Mouse (Mus musculus) embryonic facial prominence, embryonic 12.5 days (tissue): ENCODE measurements around the gene Atp2c2. TPM values are rescaled to one million over a fixed set of nuclear protein-coding genes. Genes with fewer than 3 reads are reported as not detected.
A peak's percentile ranks its signal among the peaks of the same experiment; 100 is the strongest.

Experiments used
- ATAC-seq: fragments of 200-750 bp; cut with Nextera tagmentation; 2 replicates; pipeline ENCODE4 v1.8.0; 2017; ENCODE audit not compliant: insufficient number of reproducible peaks, insufficient read depth, low FRiP score, low TSS enrichment
- H3K27ac ChIP-seq: fragments of 300-500 bp; sonication (generic); 2 replicates; pipeline ENCODE4 v1.5.1; 2016; ENCODE audit warnings: mild to moderate bottlenecking
- H3K27me3 ChIP-seq: fragments of 300-500 bp; sonication (generic); 2 replicates; pipeline ENCODE4 v1.6.1; 2016; ENCODE audit warnings: mild to moderate bottlenecking, moderate library complexity
- H3K36me3 ChIP-seq: fragments of 300-500 bp; sonication (generic); 2 replicates; pipeline ENCODE4 v1.6.1; 2016; ENCODE audit warnings: mild to moderate bottlenecking
- H3K4me1 ChIP-seq: fragments of 300-500 bp; sonication (generic); 2 replicates; pipeline ENCODE4 v1.6.1; 2016
- H3K4me2 ChIP-seq: fragments of 300-500 bp; sonication (generic); replicated peaks from 2 replicates; pipeline ENCODE4 v1.6.1; 2016; ENCODE audit warnings: mild to moderate bottlenecking, moderate library complexity
- H3K4me3 ChIP-seq: fragments of 300-500 bp; sonication (generic); 2 replicates; pipeline ENCODE4 v1.5.1; 2016; ENCODE audit warnings: mild to moderate bottlenecking
- H3K9ac ChIP-seq: fragments of 300-500 bp; sonication (generic); 2 replicates; pipeline ENCODE4 v1.6.1; 2016; ENCODE audit warnings: mild to moderate bottlenecking, moderate library complexity
- H3K9me3 ChIP-seq: fragments of 300-500 bp; sonication (generic); 2 replicates; pipeline ENCODE4 v1.6.1; 2016; ENCODE audit warnings: mild to moderate bottlenecking, moderate library complexity
- WGBS: fragments of 180-500 bp; shearing (Covaris S2); methylation state at CpG from one replicate; pipeline ENCODE4 v1.1.7; 2016; 5-methylcytosine and 5-hydroxymethylcytosine counted together
- polyA plus RNA-seq: library from polyadenylated mRNA; unstranded; fragments of >200 nt; fragmentation: Nextera tagmentation; extraction: Ambion mirVana; gene quantifications from 2 replicates; pipeline ENCODE4 v1.2.1, GENCODE M21; 2016

Gene Atp2c2
- polyA plus RNA-seq, 1 experiment from 2014 or later, result 1.9 TPM

GRCm38 (mm10) chr8:119755238-119756146, 55.7 kb downstream of the Atp2c2 start:
- peak; percentile 39; the same call in 1 of the 2 replicates for ATAC-seq
- Histone ChIP-seq H3K27ac (no peak overlapping the region), H3K4me3 (peak overlapping the region; percentile 25), H3K4me2 (peak overlapping the region; percentile 42), H3K36me3 (no peaks in the 10 kb centered on the region), H3K27me3 (no peaks in the 10 kb centered on the region), H3K4me1 (peaks cover 9% of the 10 kb centered on the region), H3K9ac (no peak overlapping the region; the same call in 1 of the 2 replicates), H3K9me3 (no peaks in the 10 kb centered on the region)
- WGBS, result 17% methylated on average over 28 of the region's 28 CpGs

- Histone ChIP-seq H3K9me3 (no peaks in the 10 kb centered on the region), H3K4me1 (peaks cover 9% of the 10 kb centered on the region), H3K4me2 (peak overlapping the region; percentile 42), H3K36me3 (0 out of 2 replicates have a peak, but pooled peaks cover 4% of the 10 kb centered on the region), H3K27me3 (no peaks in the 10 kb centered on the region), H3K27ac (no peak overlapping the region), H3K9ac (no peak overlapping the region), H3K4me3 (peak overlapping the region; percentile 25; the same call in 1 of the 2 replicates)
- no peak for ATAC-seq
- WGBS, result 60% methylated on average over 2 of the region's 2 CpGs
Measured at GRCm38 (mm10) chr8:119756147-119756461, 56.3 kb downstream of the Atp2c2 start.

DNA sequence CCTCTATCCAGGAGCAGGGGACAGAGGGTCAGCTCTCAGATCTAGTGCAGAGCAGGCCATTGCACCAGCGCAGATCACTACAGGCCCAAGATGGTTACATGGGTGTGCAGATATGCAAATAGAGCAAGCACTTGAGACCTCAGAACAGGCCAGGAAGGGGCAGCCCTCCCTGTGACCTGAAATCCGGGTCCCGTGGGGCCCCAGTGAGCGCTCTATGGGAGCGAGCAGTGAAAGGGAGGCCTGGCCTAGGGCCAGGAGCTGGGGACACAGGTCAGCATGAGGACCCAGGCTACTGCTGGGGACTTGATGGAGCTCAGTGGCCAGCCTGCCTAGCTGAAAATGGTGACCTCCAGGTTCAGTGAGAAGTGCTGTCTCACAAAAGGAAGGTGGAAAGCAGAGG, 56.7 kb downstream of the Atp2c2 start:
- 62% methylated on average over 5 of the region's 5 CpGs for WGBS
- Histone ChIP-seq H3K4me1 (peaks cover 9% of the 10 kb centered on the region), H3K9me3 (no peaks in the 10 kb centered on the region), H3K9ac (no peak overlapping the region), H3K27ac (no peak overlapping the region), H3K27me3 (no peaks in the 10 kb centered on the region), H3K4me3 (no peak overlapping the region), H3K4me2 (no peak overlapping the region), H3K36me3 (0 out of 2 replicates have a peak, but pooled peaks cover 4% of the 10 kb centered on the region)
- ATAC-seq, result no peak

- no peak overlapping the region for H3K4me2 ChIP-seq
- no peak overlapping the region for H3K4me3 ChIP-seq
- H3K27me3 ChIP-seq, result no peaks in the 10 kb centered on the region
- no peak overlapping the region for H3K27ac ChIP-seq
- no peak overlapping the region for H3K9ac ChIP-seq
- H3K9me3 ChIP-seq, result no peaks in the 10 kb centered on the region
- no peak for ATAC-seq
- H3K36me3 ChIP-seq, result peaks cover 11% of the 10 kb centered on the region; the same call in 1 of the 2 replicates
- 89% methylated on average over 11 of the region's 11 CpGs for WGBS
- H3K4me1 ChIP-seq, result no peaks in the 10 kb centered on the region
Measured at GRCm38 (mm10) chr8:119761692-119762091, 61.9 kb downstream of the Atp2c2 start.

GRCm38 (mm10) chr8:119762226-119763220, 62.7 kb downstream of the Atp2c2 start:
- Histone ChIP-seq H3K27ac (no peak overlapping the region), H3K4me1 (no peaks in the 10 kb centered on the region), H3K4me3 (no peak overlapping the region), H3K4me2 (no peak overlapping the region), H3K9me3 (no peaks in the 10 kb centered on the region), H3K27me3 (no peaks in the 10 kb centered on the region), H3K36me3 (peaks cover 18% of the 10 kb centered on the region; the same call in 1 of the 2 replicates), H3K9ac (no peak overlapping the region)
- 90% methylated on average over 21 of the region's 21 CpGs for WGBS
- no peak for ATAC-seq

- no peak overlapping the region for H3K27ac ChIP-seq
- no peaks in the 10 kb centered on the region for H3K27me3 ChIP-seq
- H3K9me3 ChIP-seq, result no peaks in the 10 kb centered on the region
- ATAC-seq, result no peak
- 88% methylated on average over 10 of the region's 10 CpGs for WGBS
- H3K4me3 ChIP-seq, result no peak overlapping the region
- no peak overlapping the region for H3K4me2 ChIP-seq
- no peak overlapping the region for H3K9ac ChIP-seq
- H3K4me1 ChIP-seq, result no peaks in the 10 kb centered on the region
- H3K36me3 ChIP-seq, result peaks cover 23% of the 10 kb centered on the region; the same call in 1 of the 2 replicates
Measured at GRCm38 (mm10) chr8:119765311-119765710, 65.5 kb downstream of the Atp2c2 start.

GRCm38 (mm10) chr8:119765761-119766444, 66.1 kb downstream of the Atp2c2 start:
- Histone ChIP-seq H3K9me3 (no peaks in the 10 kb centered on the region), H3K4me2 (no peak overlapping the region), H3K36me3 (peaks cover 19% of the 10 kb centered on the region), H3K4me1 (no peaks in the 10 kb centered on the region), H3K27me3 (no peaks in the 10 kb centered on the region), H3K9ac (no peak overlapping the region), H3K27ac (no peak overlapping the region), H3K4me3 (no peak overlapping the region)
- no peak for ATAC-seq
- WGBS, result 81% methylated on average over 22 of the region's 22 CpGs

DNA sequence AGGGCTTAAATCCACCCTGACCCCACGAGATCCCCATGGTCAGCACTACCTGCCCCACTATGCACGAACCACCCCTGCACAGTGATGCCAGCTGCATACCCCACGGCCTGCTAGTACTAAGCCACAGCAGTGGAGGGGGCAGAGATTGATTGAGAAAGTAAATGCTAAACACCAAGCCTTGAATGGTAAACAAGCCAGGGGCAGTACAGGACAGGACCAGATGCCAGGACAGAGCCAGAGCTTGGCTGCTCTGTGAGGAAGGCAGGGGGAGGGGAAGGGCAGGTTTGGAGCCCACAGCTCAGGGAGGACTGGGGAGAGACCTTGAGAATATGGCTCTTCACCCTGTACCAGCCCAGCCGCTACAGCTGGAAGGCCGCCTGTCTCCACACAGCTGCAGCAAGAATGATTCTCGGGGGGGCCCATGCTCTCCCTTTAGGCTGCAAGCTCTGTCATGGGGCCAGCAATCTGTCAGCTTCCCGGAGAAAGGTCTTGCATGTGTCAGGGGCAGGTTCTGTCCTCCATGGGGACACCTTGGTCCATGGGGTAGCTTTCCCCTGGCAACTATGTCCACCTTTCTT, 76.9 kb downstream of the Atp2c2 start:
- Histone ChIP-seq H3K36me3 (no peaks in the 10 kb centered on the region), H3K9me3 (no peaks in the 10 kb centered on the region), H3K4me2 (no peak overlapping the region), H3K4me3 (no peak overlapping the region), H3K27me3 (no peaks in the 10 kb centered on the region), H3K27ac (no peak overlapping the region), H3K4me1 (peaks cover 20% of the 10 kb centered on the region), H3K9ac (no peak overlapping the region)
- 84% methylated on average over 7 of the region's 7 CpGs for WGBS
- no peak for ATAC-seq

DNA sequence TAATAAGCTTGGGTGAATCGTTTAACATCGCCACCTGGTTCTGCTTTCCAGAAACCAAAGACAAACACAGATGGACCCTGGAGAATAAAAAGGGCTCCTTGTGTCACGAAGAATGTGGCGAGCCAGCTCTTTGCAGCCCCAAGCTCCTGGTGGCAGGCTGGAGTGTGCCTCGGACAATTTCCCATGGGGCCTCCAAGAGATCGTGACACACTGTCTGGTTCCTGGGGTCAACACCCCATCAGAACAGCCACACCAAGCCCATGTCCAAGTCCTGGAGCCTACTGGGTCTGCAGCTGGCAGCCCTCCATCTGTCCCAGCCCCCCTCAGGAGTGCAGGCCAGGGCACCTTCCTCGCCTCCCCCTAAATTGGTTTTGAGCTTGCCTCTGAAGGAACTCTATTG, 78.0 kb downstream of the Atp2c2 start:
- no peaks in the 10 kb centered on the region for H3K36me3 ChIP-seq
- peaks cover 20% of the 10 kb centered on the region for H3K4me1 ChIP-seq
- peak overlapping the region; percentile 76 for H3K27ac ChIP-seq
- H3K9ac ChIP-seq, result peak overlapping the region; percentile 70
- no peaks in the 10 kb centered on the region for H3K27me3 ChIP-seq
- no peaks in the 10 kb centered on the region for H3K9me3 ChIP-seq
- peak overlapping the region; percentile 86 for H3K4me2 ChIP-seq
- ATAC-seq, result peak; percentile 14
- H3K4me3 ChIP-seq, result peak overlapping the region; percentile 51
- WGBS, result 9% methylated on average over 7 of the region's 7 CpGs

GRCm38 (mm10) chr8:119778263-119778662, 78.5 kb downstream of the Atp2c2 start, which contains the start of gene Tldc1:
Tldc1 (minus strand) TSS chr8:119778416.
- Histone ChIP-seq H3K4me1 (peaks cover 20% of the 10 kb centered on the region), H3K27me3 (no peaks in the 10 kb centered on the region)
- WGBS, result under 1% methylated on average over 18 of the region's 18 CpGs

More at GRCm38 (mm10) chr8:119778263-119778662, 78.5 kb downstream of the Atp2c2 start, which contains the start of gene Tldc1:
- peak within 1 kb of the TSS; percentile 70 for H3K9ac ChIP-seq
- H3K4me2 ChIP-seq, result peak within 1 kb of the TSS; percentile 86
- peak within 1 kb of the TSS; percentile 51 for H3K4me3 ChIP-seq
- H3K9me3 ChIP-seq, result no peaks in the 10 kb centered on the region
- ATAC-seq, result peak; percentile 95
- H3K27ac ChIP-seq, result peak within 1 kb of the TSS; percentile 76
- no peaks in the 10 kb centered on the region for H3K36me3 ChIP-seq
